Mouse (Mus musculus) spleen, adult 2 months (tissue): ENCODE results near the gene Hyou1.

ENCODE experiments used
- CTCF ChIP-seq: fragments of 200-500 bp; IDR thresholded peaks from 2 replicates; pipeline ENCODE4 v1.5.1; 2011; ENCODE audit warnings: mild to moderate bottlenecking, inconsistent platforms; ENCODE audit not compliant: insufficient read depth, insufficient read length, insufficient replicate concordance; ENCODE audit errors: extremely low read depth
- POLR2A ChIP-seq: fragments of 200-500 bp; IDR thresholded peaks from 2 replicates; pipeline ENCODE4 v1.6.1; 2011; ENCODE audit warnings: low read depth, low read length, inconsistent platforms

GRCm38 (mm10) chr9:44406906-44407751 lies 27.8 kb downstream of the Hyou1 start, which contains the start of the genes Rps25 and Trappc4:
- TF ChIP-seq CTCF, result no peak
- TF ChIP-seq POLR2A, result peak; percentile 44; the same call in 1 of the 2 replicates
